Mouse (Mus musculus): ENCODE measurements at regions not wholly inside any gene's neighbourhood (a gene's known extent, or its start where the extent isn't known, plus 50 kb on each side); places are given as distances from the start of the nearest gene placed in this dataset.

GRCm38 (mm10) chr5:75718511-75719225, 144.0 kb downstream of the Kit start:
- H3K36me3 ChIP-seq (replicated peaks in 1 of 2; ENCODE audit: control insufficient read depth in 1 of 2, insufficient read depth in 1 of 2, low read length in 1 of 2), result no peaks in the 10 kb centered on the region
- H3K27me3 ChIP-seq (replicated peaks), result no peaks in the 10 kb centered on the region
- in situ Hi-C loops (cut with MboI; ENCODE audit: low pct_ligation_motif_present, low pct_unique_long_range_greater_than_20kb, low sequenced_read_pairs), result no loop called here
- no peak overlapping the region for H3K4me3 ChIP-seq (replicated peaks in 1 of 3; ENCODE audit: low read depth in 2 of 3, low read length in 2 of 3, poor library complexity in 1 of 3)
- no peak overlapping the region for H3K4me2 ChIP-seq (ENCODE audit: insufficient read depth, low read depth, poor library complexity, severe bottlenecking)
- peaks cover 22% of the 10 kb centered on the region for H3K9me3 ChIP-seq (replicated peaks; ENCODE audit: low read length)
- H3K9ac ChIP-seq (ENCODE audit: insufficient read depth, low read depth), result no peak overlapping the region
- peaks cover 0 to 10% of the 10 kb centered on the region in 2 experiments; a peak in 1 of 4 replicates for H3K4me1 ChIP-seq (ENCODE audit: control insufficient read depth in 1 of 2, insufficient read depth in 2 of 2)
- dilution Hi-C loops (cut with MboI; ENCODE audit: extremely low pct_ligation_motif_present, extremely low pct_unique_long_range_greater_than_20kb, low sequenced_read_pairs), result no loop called here
- no peak for TF ChIP-seq JUND (conservative IDR thresholded peaks at IDR 0.05; ENCODE audit: low read depth, low read length)
- no peak for TF ChIP-seq E2F4 (IDR thresholded peaks at IDR 0.05; ENCODE audit: insufficient replicate concordance, low read depth, low read length)
- TF ChIP-seq BHLHE40 (IDR thresholded peaks at IDR 0.05; ENCODE audit: low read depth, low read length), result no peak
- TF ChIP-seq POLR2A (IDR thresholded peaks at IDR 0.05; ENCODE audit: low read depth, low read length), result no peak
- no peak for TF ChIP-seq POLR2AphosphoS2 (IDR thresholded peaks at IDR 0.05; ENCODE audit: low read depth, low read length)
- TF ChIP-seq ETS1 (conservative IDR thresholded peaks at IDR 0.05; ENCODE audit: low read depth, low read length), result no peak
- TF ChIP-seq MAX (IDR thresholded peaks at IDR 0.05; ENCODE audit: low read length), result no peak
- no peak for TF ChIP-seq ELF1 (IDR thresholded peaks at IDR 0.05; ENCODE audit: low read depth, low read length)
- TF ChIP-seq TCF12 (IDR thresholded peaks at IDR 0.05; ENCODE audit: low read depth, low read length), result no peak
- H3K27ac ChIP-seq (ENCODE audit: insufficient read depth, low read depth), result no peak overlapping the region
- no peaks in the 10 kb centered on the region for H3K79me2 ChIP-seq (replicated peaks; ENCODE audit: control insufficient read depth, extremely low read depth, insufficient read depth, poor library complexity, severe bottlenecking)
- no peak for DNase-seq (ENCODE audit: extremely low read depth)

All from CH12.LX (cell line).